Mouse (Mus musculus) T-cell, adult 2 months (primary cell): Measurements from ENCODE around the gene Nyap1.

Source experiments
- DNase-seq: peaks from one replicate; pipeline ENCODE4 v3.0.0; 2022; ENCODE audit warnings: low spot score

Gene Nyap1

DNA sequence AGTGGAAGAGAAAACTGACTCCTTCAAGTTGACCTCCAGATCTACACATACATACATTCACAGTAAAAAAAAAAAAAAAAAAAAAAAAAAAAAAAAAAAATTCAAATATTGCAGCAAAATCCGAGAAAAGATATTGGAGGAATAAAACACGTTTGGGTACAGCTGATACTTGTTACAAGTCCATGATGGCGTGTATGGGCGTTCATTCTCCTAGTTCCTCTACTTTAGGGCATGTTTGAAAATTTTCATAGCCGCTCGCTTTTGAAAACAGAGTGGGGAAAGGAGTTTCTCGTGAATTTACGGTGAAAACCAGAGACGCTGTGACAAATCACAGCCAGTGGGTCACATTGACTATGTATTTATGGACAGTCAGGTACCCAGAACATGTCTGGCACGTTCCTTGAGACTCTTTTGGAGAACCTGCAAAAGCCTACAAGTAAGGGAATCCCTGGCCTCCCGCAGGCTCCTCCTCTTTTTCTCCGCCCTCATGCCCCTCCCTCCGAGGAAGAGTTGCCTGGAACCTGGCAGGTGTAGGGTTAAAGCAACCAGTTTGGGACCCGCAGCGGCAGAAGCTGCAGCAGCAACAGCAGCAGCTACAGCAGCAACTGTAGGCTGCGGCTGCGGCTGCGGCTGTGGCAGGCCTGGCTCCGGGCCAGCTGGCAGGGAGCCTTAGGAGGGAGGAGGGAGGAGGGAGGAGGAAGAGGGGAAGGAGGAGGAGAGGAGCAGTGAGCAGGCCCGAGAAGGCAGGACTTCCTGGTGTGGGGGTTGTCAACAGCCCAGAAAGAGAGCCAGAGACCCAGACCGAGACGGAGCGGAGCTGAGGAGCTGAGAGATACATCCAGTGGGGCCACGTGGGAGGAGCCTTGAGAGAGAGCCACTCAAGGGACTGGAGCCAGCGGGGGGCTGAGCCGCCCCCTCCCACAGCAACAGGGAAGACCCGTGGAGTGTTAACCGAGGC is 4.1 kb upstream of the Nyap1 start, which contains the start of gene Tsc22d4:
Gene Tsc22d4 (plus strand): TSS at position 517 of the 958 bp plus-strand sequence.
- DNase-seq = peak; percentile 93

DNA sequence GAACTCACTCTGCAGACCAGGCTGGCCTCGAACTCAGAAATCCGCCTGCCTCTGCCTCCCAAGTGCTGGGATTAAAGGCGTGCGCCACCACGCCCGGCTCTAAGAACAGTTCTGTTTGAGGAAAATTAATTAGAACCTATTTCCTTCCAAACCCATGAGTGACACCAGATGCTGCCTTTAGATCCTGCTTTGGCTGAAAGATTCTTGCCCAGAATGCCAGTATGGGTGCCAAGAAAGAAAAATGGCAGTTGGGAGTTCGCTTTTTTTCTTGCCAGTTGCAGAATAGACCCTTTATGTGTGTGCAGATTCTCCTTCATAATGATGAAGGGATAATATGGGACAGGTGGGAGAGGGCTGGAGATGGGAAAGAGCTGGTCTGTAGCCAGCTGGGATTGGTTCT is 2.8 kb upstream of the Nyap1 start:
- no peak for DNase-seq

DNA sequence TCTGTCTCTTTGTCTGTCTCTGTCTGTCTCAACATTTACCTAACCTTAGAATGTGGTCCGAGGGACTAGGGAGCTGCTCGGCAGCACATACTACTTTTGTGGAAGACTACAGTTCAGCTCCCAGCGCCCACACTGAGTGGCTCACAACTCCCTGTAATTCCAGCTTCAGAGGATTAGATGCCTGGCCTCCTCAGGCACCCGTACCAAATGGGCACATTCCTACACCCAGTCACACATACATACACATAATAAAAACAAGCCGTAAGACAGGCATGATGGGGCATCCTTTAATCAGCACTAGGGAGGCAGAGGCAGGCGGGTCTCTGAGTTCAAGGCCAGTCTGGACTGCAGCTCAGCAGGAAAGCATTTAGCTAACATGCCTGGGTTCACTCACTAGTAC is 1.4 kb upstream of the Nyap1 start:
- no peak for DNase-seq

DNA sequence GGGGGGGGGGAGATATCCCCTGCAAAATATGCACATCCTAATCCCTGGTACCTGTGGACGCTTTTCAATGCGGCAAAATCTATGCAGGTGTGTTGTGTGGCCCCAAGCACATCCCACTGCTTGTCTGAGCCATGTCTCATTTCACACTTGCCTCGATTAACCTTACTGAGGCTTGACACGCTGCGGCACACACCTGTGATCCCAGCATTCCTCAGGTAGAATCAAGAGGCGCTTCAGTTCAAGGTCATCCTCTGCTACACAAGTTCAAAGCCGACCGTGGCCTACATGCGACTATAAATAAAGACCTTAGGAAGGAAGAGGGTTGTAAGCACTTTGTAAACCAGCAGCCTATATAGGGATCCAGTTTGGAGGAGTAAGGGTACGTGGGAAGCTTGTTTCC is 641 bp upstream of the Nyap1 start:
- DNase-seq = no peak

DNA sequence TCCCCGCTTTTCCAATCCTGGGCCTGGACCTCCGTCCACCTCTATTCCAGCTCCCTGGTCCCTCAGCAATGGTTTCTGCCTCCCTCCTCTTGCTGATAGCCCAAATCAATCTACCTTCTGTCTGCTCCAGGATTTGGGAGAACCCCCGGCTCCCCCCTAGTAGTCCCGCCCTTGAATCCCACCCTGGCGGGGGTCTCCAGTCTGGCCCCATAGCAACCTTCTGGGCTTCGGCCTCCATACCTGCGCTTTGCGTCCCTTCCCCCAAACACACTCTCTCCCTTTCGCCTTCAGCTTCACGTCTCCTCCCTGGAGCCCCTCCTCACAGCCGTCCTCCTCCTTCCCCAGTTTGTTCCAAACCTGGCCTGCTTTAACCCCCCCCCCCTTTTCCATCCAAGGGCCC is 901 bp downstream of the Nyap1 start:
- DNase-seq = no peak

DNA sequence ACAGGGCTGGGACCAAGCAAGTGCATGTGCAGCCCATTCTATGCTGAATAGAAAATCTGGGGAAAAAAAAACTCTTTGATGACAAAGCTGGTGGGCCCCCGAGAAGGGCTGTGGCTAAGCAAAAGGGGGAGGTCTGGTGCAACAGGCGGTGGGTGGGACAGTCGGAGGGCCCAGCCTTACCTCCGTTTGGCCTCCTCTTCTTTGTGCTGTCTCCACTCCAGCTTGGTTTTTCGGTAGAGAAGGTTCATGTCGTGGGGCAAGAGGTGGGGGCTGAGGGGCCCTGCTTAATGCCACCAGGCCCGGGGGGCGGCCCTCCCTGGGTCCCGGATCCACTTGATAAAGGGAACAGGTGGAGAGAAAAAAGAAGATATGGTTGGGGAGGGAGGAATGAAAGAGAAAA is 1.9 kb downstream of the Nyap1 start:
- no peak for DNase-seq

DNA sequence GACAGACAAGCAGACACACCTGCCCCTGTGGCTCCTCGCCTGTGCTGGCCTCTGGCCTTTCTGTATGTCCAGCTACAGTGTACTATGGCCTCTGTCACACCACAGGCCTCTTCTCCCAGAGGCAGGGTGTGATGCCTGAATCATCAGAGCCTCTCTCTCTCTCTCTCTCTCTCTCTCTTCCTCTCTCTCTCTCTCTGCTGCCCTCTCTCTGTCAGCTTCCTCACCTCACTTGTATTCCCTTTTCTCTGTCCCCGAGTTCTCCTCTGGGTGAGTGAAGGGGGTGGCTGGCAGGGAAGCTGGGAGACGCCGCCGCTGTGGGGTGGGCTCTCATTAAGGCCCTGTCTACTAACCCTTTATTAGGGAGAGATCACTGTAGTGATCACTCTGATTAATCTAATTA is 2.9 kb downstream of the Nyap1 start:
- no peak for DNase-seq

DNA sequence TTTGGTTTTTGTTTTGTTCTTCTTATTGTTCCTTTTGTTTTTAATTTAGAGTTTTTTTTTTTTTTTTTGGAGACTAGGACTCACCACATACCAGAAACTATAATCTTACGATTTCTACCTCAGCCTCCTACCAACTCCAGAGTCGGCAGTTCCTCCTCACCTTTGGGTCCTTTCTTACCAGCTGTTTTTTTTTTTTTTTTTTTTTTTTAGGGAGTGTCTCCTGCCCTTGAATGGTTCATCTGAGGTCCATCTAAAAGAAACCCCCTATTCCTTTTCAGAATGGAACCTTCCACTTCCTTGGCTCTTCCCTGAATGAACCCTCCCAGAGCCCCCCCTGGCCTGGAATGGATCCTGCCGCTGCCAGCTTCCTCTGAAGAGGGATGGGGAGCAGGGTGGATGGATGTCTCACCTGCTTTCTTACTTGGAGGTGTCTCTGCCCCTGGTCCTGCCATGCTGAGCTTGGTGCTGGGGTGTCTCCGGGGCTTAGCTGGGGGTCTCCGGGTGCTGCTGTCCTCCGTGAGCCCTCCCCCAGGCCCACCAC is 3.9 kb downstream of the Nyap1 start:
- DNase-seq = no peak

DNA sequence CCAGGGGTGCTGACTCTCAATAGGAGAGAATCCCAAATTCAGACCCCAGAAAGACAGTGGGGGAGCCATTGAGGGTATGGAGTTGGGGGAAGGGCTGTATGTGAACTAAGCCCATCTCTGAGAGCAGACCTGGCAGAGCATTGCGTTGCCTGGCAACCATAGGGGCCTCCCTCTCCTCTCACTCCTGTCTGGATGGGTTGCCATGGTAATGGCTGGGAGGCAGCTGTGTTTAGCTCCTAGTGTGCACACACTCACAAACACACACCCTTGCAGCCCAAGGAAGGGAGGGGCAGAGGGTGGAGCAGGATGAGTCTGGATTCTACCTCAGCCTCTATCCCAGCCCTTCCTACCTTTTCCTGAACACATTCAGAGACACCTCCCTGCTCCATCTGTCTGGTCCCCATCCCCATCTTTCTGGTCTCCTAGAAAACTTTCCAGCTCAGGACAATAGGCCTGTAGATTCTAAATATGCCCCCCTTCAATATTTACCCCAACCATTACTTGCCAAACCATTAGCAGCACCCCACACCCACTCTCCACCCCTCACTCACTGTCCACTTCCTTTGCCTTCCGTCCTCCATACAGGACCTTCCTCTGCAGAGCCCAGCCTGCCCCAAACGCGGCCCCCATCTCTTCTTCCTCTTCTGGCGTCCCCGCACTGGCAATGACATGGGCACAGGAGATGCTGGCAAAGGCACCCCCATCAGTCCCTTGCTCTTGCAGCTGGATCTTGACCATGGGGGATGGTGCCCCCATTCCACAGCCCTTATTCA is 6.9 kb downstream of the Nyap1 start:
- DNase-seq = no peak

DNA sequence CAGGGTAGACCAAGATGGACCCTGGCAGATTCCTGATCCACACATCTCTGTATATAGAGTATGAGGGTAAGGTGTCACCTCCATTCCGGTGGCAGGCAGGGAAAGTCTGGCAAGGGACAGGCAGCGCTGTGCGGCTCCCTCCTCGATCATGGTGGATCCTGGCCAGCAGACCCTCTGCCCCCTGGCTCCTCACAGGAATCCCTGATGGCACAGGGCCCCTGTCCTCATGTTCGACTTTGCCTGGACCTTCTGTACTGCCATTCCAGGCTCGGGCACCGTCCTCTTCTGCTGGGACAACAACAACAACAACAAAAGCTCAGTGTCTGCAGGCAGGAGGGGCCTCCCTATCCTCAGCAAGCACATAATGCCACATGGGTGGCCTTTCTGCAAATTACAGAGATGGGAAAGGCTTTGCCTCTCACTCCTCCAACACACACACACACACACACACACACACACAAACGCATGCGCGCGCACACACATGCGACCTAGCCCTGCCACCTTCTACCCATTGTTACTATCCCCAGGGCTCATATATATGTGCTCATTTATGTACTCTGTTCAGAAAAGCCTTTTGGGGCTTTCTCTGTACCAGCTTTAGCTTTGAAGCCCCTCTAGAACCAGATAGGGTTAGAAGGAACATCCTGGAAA is 7.6 kb downstream of the Nyap1 start:
- DNase-seq = no peak

DNA sequence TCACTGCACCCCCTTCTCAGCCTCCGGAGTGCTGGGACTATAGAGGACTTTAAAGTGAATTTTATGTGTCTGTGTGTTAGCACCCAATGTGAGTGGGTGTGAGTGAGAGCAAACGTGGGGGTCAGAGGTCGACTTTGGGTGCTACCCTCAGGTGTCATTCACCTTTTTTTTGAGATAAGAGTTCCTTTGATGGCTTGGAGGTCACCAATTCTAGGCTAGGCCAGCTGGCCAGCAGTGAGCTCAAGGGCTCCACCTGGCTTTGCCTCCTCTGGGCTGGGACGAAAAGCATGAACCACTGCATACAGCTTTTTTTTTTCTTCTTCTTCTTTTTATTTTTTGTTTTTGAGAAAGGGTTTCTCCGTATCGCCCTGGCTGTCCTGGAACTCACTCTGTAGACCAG is 14.6 kb downstream of the Nyap1 start:
- no peak for DNase-seq

DNA sequence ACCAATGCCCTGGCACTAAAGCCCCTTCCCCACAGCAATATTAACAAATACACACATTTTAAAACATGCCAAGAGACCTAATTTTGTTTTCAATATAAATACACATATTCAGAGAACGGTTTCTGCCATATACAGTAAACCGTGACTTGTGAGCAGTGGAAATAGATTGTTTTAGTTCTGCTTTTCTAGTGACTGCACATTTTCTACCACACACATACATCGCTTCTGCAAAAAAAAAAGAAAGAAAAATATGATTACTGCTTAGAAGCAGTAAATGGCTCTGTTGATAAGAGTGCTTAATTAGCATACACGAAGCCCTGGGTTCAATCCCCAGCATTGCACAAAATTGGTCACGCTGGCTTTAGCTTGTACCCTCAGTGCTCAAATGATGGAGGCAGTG is 17.6 kb downstream of the Nyap1 start:
- no peak for DNase-seq

DNA sequence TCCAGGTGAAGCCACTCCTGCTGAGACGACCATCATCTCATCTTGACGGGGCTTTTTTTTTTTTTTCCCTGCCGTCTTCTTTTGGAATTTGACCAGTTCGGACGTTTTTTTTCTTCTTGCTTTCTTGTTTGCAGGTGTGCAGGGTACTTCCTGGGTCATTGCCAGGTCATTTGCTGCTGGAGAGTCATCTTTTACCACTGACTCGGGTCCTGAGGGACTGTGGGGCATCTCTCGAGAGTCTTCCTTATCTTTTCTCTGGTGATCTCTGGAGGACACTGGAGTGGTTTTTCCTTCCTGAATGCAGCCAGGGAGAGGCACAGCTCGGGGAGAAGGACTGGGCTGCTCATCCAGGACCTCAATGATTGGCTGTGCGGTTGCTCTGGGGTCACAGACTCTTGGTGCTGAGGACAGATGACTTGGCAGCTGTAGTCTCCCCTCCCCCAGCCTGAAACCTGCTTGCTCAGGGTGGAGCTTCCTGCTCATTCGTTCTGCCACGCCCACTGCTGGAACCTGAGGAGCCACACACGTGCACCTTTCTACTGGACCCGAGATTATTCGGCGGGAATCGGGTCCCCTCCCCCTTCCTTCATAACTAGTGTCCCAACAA is 20.7 kb downstream of the Nyap1 start:
- peak; percentile 43 for DNase-seq

DNA sequence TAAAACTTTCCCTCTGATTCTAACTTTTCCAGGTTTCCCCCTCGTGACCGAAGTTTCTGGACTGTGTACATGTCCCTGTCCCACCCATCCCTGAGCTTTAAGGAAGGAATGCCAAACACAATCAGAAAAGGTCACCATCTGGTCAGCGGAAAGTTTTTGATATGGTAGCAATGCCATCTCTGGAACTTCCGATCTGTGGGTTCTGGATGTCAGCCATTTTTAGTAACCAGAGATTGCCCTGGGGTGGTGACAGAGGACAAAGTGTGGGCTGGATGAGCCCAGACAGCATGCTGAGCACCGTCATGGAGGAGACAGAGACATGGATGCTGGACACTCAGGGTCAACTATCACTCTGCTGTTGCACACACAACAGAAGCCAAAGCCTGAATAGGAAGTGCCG is 22.3 kb downstream of the Nyap1 start:
- DNase-seq = no peak

DNA sequence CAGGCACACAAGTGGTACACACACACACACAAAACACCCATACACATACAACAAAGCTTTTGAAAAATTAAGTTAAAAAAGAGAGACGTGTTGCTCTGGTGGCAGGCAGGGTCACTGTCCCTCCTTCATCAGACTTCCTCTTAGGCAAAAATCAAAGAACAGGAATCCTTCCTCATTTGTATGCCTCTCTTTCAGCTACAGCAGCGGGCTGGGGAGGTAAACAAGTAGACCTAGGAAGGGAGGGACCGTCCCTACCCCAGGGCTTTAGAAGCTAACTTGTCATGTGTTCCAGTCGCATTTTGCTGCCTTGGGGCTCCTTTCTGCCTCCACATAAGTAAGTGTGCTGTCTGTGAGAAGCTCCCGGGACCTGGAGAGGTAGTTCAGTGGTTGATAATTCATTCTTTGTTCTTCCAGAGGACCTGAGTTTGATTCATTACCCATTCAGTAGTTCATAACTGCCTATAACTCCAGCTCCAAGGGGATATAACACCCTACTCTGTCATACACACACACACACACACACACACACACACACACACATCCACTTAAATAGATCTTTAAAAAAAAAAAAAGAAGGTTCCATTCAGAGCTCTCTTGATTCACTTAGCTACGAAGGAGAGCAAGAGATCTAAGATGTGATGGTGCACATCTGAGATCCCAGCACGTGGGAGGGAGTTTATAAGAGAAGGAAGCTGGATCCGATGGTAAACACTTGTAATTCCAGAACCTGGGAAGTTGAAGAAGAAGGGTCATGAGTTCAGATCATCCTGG is 23.2 kb downstream of the Nyap1 start:
- peak; percentile 47 for DNase-seq

DNA sequence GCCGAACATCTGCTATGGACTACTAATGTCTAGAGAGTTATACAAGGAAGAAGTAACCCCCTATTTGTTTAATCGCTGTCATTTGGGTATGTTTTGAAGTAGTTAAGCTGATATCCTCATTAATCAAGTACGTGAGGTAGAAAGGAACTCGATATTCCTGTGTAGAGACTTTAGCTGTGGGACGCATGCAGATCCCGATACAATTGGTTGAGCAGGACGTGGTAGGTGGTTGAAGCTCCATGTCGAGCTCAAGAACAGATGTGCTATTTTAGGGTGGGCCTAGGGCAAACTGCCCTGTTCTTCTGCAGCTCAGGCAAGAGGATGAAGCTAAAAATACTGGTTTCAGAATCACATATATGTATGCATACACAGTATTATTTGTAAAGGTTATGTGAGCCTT is 25.7 kb downstream of the Nyap1 start:
- no peak for DNase-seq

DNA sequence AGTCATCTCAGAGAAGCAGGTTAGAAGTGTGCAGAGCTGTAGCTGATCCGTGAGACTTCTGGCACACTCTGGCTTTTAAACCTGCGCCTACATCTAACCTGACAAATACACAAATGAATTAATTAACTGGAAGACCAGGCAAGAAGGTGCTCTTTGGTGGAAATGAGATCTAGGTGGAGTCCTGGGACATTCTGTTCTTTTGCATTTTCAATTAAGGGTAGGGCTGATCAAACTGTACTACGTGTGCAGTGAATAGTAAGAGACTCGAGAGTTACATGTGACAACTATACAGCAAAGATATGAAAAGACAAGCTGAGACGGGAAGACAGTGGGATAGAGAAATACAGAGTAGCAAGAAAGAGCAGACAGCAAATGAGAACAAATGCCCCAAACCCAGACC is 28.0 kb downstream of the Nyap1 start:
- DNase-seq = no peak

DNA sequence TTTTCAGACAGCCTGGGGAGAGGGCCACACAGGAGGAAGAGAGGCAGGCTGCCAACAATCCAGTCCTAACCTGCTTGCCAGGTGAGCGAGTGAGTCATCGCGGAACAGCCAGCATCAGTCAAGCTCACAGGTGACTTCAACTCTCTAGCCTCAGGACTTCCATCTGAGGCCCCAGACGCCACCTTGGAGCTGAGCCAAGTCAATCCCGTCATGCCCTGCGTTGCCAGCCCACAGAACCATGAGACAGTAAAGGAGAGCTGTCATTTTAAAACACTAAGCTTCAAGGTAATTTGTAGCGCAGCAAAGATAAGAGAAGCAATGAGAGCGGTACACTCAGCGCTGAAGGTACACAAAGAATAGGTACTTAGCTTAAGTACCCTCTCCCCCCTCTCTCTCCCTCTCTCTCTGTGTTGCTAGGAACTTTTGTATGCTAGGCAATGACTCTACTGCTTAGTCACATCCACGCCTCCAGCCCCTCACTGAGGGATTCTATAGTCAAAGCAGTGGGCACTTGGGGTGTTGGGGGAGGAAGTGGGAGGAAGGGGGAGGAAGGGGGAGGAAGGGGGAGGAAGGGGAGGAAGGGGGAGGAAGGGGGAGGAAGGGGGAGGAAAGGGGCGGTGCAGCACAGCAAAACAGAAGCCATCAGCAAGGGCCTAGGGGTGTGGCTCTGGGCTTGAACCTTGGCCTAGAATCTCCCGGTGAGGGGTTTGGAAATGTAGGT is 34.3 kb downstream of the Nyap1 start:
- peak; percentile 89 for DNase-seq

DNA sequence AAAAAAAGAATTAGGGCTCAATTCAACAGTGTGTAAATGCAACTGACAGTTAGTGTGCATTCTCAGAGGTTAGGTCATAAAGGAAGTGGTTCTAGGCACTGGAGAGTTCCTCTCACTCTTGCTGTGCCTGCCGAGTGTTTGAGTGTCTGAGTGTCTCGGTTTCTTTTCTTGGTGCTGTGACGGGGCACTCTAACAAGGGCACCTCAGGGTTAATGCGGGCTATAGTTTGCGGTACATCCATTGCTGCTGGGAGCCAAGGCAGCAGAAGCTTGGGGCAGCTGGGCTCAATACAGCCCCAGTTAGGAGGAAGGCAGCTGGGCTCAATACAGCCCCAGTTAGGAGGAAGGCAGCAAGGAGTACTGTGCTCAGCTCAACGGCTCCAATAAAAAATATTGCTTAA is 36.2 kb downstream of the Nyap1 start:
- peak; percentile 45 for DNase-seq

DNA sequence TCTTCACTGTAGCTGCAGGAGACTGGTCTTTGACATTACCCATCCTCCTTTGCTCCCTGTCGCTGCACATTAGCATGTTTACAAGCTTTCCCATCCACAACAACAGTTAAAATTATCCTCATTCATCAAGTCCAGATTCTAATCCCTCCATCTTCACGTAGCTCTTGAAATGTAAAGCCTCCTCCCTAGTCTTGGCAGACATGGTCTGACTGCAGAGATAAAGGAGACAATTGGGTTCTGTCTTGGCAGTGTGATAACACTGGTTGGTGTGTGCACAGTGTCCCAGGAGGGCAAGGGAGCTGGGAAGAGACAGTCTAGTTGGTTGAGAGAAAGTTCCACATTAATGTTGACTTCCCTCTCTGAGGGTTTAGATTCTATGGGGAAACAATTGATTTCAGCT is 41.6 kb downstream of the Nyap1 start:
- no peak for DNase-seq

DNA sequence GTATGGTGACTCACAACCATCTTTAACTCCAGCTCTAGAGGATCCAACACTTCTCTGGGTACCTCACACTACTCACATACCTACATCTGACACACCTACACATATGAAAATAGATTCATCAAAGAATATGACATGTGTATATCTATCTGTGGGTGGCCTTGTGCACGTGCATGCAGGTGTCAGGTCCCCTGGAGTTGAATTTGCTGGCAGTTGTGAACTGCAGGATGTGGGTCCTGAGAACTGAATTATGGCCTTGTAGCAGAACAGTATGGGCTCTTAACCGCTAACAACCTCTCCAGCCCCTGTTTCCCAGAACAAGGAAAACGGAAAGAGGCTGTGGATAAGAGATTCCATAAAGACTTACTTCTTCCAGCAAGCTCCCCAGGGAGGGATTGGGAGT is 42.3 kb downstream of the Nyap1 start:
- DNase-seq = no peak
